Mouse (Mus musculus) liver (tissue): ENCODE measurements around the gene Gm45717.

Experiments used
- DNase-seq: peaks from one replicate; pipeline ENCODE4 v3.0.0-alpha.2; 2020; ENCODE audit warnings: mixed read lengths

Gene Gm45717

GRCm38 (mm10) chr7:140902036-140902875, 53.5 kb downstream of the Gm45717 start:
- no peak for DNase-seq

GRCm38 (mm10) chr7:140900220-140900619, 55.5 kb downstream of the Gm45717 start, which contains the start of gene Cox8b:
Gene Cox8b (minus strand): TSS chr7:140900446.
- DNase-seq, result no peak
